31 mouse cellular contexts compared by ENCODE assay signal in the genomic region with DNA sequence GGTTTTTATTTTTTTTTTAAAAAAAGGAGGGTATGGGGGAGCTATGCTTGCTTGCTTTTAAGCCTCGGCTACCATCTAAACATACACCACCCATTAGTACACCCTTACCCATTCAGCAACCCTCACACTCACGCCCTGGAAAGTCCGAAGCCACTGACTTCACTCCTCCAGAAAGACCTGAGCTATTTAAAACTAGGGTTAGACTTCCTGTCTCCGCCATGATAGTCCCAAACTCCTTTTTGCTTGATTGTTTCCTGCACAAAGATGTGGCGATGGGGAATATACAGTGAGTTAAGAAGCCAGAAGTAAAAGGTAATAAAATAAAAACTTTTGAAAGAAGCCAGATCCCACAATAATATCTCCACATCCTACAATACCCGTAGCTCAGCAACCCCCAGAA.
"Had no signal": no experiment of that assay in that cellular context is flagged by ENCODE, and none has a peak within 500 bp of the region (broad histone marks: within the 10 kb centered on the region; RNA-seq: fewer than 3 reads in every experiment).

No protein-coding gene starts in this region.

- DNase-seq: heart, postnatal 10 days; heart, postnatal 14 days; heart, postnatal 36 days; heart, postnatal 4 days; kidney, adult 11 months; kidney, adult 18-20 months; kidney, adult 2 months; kidney, adult 8-10 months; kidney, adult 9 months; kidney, postnatal 10 days; kidney, postnatal 14 days; kidney, postnatal 25 days; kidney, postnatal 36 days; kidney, postnatal 4 days; layer of hippocampus, adult 9-11 months; layer of hippocampus, postnatal 36 days had no signal

- H3K9me3 ChIP-seq: heart, embryonic 12.5 days; heart, embryonic 13.5 days; heart, embryonic 15.5 days; hindbrain, embryonic 10.5 days; hindbrain, embryonic 12.5 days; hindbrain, embryonic 13.5 days; hindbrain, embryonic 15.5 days; intestine, embryonic 15.5 days; kidney, embryonic 15.5 days had no signal

- H3K27me3 ChIP-seq: heart, embryonic 12.5 days; heart, embryonic 13.5 days; heart, embryonic 15.5 days; hindbrain, embryonic 12.5 days; hindbrain, embryonic 13.5 days; hindbrain, embryonic 15.5 days; intestine, embryonic 15.5 days; kidney, embryonic 15.5 days had no signal

- H3K36me3 ChIP-seq: heart, embryonic 12.5 days; heart, embryonic 13.5 days; heart, embryonic 15.5 days; hindbrain, embryonic 10.5 days; hindbrain, embryonic 12.5 days; hindbrain, embryonic 13.5 days; hindbrain, embryonic 15.5 days; intestine, embryonic 15.5 days; kidney, embryonic 15.5 days had no signal

- H3K27ac ChIP-seq: heart, embryonic 13.5 days; heart, embryonic 15.5 days; hindbrain, embryonic 10.5 days; hindbrain, embryonic 12.5 days; hindbrain, embryonic 13.5 days; hindbrain, embryonic 14.5 days; hindbrain, embryonic 15.5 days; hindbrain, postnatal 0 days; intestine, embryonic 15.5 days; kidney, embryonic 15.5 days; kidney, postnatal 0 days; layer of hippocampus, adult 2 months; left cerebral cortex, adult 2 months had no signal

- H3K4me1 ChIP-seq: heart, embryonic 12.5 days; heart, embryonic 13.5 days; heart, embryonic 15.5 days; hindbrain, embryonic 10.5 days; hindbrain, embryonic 12.5 days; hindbrain, embryonic 13.5 days; hindbrain, embryonic 15.5 days; intestine, embryonic 15.5 days; kidney, embryonic 15.5 days had no signal

- H3K9ac ChIP-seq: heart, embryonic 12.5 days; heart, embryonic 13.5 days; heart, embryonic 15.5 days; hindbrain, embryonic 12.5 days; hindbrain, embryonic 13.5 days; hindbrain, embryonic 14.5 days; hindbrain, embryonic 15.5 days; intestine, embryonic 15.5 days; kidney, embryonic 15.5 days had no signal

- H3K4me2 ChIP-seq: heart, embryonic 11.5 days; heart, embryonic 12.5 days; heart, embryonic 13.5 days; heart, embryonic 15.5 days; hindbrain, embryonic 12.5 days; hindbrain, embryonic 13.5 days; hindbrain, embryonic 14.5 days; hindbrain, embryonic 15.5 days; intestine, embryonic 15.5 days; kidney, embryonic 15.5 days had no signal

- H3K4me3 ChIP-seq: heart, embryonic 12.5 days; heart, embryonic 13.5 days; heart, embryonic 15.5 days; hindbrain, embryonic 10.5 days; hindbrain, embryonic 12.5 days; hindbrain, embryonic 13.5 days; hindbrain, embryonic 15.5 days; intestine, embryonic 15.5 days; kidney, embryonic 15.5 days; layer of hippocampus, adult 2 months; left cerebral cortex, adult 2 months had no signal
